Mouse (Mus musculus) layer of hippocampus, postnatal 25 days (tissue): ENCODE results near the gene Zfp955a. TPM values are rescaled to one million over a fixed set of nuclear protein-coding genes. Genes with fewer than 3 reads are reported as not detected.
"Not testable (repeated sequence)": the region's sequence is repeated elsewhere in the genome, so short reads cannot be mapped to it uniquely, and the experiment has no call there.

ENCODE experiments used
- DNase-seq, 2 experiments: peaks; one replicate each; pipeline ENCODE4 v3.0.0; 2022; ENCODE audit warnings: mixed read lengths in 2 of 2, low spot score in 1 of 2; ENCODE audit errors: extremely low spot score in 1 of 2
- total RNA-seq, 2 experiments: library from RNA; stranded (reverse); gene quantifications; 2 replicates each; pipeline ENCODE4 v1.2.3; 2021

Zfp955a gene
- 10 to 100 TPM; 11.3 to 13.1 TPM for total RNA-seq

DNA sequence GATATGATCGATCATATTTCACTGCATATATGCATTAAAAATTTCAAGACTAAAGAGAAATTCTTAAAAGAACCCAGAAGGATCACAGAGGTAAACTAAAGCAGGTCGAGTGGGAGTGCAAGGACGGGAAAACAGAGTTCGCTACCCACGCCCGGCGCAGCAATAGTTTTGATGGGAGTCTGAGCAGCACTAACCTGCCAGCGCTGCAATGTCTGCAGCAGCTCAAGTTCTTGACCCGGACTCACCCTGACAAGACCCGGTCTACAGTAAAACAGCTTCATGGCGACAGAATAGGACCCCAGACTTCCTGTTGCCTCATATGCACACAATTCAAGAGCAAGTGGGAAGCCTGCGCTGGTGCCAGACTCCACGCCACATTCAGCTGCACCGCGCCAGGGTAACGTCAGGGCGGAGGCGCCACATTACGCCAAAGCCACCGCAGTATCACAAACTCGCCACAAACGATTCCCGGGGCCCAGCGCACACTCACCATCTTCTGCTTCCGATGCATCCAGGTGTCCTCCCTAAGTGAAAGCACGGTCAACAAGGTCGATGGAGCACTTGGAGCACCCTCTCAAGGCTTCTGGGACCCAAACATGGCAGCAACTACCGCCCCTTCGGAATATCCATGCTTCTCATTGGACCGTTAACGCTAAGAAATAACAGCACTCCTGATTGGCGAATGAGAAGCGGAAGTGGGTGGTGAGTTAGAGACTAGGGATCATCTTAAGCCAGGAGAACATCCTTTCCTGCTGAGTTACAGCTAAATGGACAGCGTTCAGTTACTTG is at the start of gene Zfp955a:
TSS of gene Zfp955a (minus strand) at position 616 of the 789 bp plus-strand sequence.
- DNase-seq: not testable (repeated sequence)

DNA sequence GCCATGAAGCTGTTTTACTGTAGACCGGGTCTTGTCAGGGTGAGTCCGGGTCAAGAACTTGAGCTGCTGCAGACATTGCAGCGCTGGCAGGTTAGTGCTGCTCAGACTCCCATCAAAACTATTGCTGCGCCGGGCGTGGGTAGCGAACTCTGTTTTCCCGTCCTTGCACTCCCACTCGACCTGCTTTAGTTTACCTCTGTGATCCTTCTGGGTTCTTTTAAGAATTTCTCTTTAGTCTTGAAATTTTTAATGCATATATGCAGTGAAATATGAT is 34.9 kb upstream of the Zfp955a start:
- not testable (repeated sequence) for DNase-seq

DNA sequence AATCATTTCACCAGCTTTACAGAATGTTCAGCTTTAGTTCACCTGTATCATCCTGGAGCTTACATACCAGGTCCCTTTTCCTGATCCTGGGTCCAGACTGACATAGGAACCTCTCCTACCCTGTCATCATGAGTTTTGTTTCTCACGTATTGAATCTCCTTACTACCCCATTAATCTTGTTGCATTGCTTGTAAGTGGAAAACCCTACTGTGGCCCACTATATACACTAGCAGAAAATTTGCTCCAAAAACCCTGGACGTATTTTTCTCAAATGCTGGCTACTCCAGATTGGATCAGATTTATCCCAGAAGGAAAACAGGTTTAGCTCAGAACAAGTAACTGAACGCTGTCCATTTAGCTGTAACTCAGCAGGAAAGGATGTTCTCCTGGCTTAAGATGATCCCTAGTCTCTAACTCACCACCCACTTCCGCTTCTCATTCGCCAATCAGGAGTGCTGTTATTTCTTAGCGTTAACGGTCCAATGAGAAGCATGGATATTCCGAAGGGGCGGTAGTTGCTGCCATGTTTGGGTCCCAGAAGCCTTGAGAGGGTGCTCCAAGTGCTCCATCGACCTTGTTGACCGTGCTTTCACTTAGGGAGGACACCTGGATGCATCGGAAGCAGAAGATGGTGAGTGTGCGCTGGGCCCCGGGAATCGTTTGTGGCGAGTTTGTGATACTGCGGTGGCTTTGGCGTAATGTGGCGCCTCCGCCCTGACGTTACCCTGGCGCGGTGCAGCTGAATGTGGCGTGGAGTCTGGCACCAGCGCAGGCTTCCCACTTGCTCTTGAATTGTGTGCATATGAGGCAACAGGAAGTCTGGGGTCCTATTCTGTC is 34.3 kb upstream of the Zfp955a start, which contains the start of gene Zfp955b:
TSS of gene Zfp955b (plus strand) at position 506 of the 837 bp plus-strand sequence.
- not testable (repeated sequence) for DNase-seq

DNA sequence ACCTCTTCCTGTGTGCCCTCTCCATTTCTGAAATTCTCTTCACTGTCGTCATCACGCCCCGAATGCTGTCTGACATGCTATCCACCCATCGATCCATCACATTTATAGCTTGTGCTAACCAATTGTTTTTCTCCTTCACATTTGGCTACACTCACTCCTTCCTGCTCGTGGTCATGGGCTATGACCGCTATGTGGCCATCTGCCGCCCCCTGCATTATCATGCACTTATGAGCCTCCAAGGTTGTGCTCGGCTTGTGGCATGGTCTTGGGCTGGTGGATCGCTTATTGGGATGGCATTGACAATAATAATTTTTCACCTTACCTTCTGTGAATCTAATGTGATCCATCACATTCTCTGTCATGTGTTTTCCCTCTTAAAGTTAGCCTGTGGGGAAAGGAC is 14.0 kb upstream of the Zfp955a start:
- no peak for DNase-seq

DNA sequence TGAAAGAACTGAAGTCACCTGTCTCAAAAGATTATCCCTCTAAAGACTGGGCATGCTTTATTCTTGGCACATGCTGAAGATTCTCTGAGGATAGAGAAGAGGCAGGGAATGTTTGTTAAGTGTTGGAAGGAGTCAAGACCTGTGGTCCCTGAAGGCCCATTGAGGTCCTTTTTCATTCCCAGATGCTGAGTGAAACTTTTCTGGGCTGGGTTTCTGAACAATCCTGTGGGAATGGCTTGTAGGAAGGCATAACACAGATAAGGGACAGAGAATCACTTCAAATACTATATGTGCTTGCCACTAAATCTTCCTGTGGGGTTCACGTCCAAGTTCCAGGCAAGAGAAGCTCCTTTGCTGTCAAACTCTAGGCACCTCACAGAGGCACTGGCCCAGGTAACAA is 9.4 kb upstream of the Zfp955a start, which contains the start of gene Olfr63:
TSS of gene Olfr63 (plus strand) at position 301 of the 400 bp plus-strand sequence.
- no peak for DNase-seq

DNA sequence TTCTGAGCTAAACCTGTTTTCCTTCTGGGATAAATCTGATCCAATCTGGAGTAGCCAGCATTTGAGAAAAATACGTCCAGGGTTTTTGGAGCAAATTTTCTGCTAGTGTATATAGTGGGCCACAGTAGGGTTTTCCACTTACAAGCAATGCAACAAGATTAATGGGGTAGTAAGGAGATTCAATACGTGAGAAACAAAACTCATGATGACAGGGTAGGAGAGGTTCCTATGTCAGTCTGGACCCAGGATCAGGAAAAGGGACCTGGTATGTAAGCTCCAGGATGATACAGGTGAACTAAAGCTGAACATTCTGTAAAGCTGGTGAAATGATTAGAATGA is 343 bp upstream of the Zfp955a start:
- not testable (repeated sequence) for DNase-seq

DNA sequence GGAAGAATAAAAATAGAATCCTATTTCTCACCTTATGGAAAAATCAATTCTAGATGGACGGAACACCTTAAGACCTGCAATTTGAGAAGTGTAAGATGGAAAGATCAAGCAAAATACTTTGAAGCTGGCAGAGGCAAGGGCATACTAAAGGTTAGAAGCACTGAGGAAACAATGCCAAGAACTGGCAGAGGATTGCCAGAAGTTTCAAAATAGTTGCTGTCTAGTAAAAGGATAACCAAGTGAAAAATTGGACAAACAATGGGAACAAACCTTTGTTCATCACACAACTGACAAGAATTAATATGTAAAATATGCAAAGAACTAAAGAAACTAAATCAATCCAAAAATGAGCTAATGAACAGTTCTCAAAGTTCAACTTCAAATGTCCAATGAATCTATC is 18.3 kb downstream of the Zfp955a start:
- DNase-seq: not testable (repeated sequence)

DNA sequence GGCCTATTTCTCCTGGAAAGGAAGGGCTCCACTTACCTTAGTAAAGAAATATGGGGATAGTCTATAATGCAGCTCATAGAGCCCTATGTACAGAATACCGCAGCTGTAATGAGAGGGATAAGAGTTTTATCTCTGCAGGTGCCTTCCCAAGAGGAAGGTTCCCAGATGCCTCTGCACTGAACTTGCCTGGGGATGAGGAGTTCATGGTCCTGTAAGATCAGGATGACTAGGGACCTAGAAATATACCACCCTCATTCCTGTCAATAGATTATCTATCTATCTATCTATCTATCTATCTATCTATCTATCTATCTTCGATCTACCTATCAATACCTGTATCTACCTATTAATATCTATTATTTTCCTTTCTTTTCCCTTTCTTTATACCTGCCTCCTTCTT is 33.4 kb downstream of the Zfp955a start, which contains the start of gene Olfr1564:
TSS of gene Olfr1564 (minus strand) at position 101 of the 400 bp plus-strand sequence.
- DNase-seq: no peak

DNA sequence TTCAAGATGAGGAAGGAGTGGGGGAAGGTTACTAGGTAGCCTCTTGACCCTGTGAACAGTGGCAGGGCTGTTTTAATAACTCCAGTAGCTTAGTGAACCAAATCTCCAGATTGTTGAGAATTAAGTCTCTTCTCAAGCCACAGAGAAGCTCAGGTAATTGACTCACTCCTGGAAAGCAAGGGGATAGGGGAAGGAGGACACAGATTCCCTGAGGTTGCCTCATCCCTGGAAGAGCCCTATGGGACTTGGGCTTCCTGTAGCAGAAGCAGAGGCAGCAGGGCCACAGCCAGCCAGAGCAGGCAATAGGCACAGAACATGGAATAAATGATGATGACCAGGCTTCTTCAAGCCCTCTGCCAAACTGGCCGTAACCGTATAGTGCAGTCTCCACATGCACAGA is 63.9 kb downstream of the Zfp955a start, which contains the start of gene Olfr239:
TSS of gene Olfr239 (plus strand) at position 301 of the 400 bp plus-strand sequence.
- DNase-seq: not testable (repeated sequence)

Other genes starting within 250 kb of the Zfp955a start
- gene Zfp763, start 221.7 kb downstream of the Zfp955a start, total RNA-seq: 10 to 100 TPM; 19.9 to 22.4 TPM
- gene 4921501E09Rik, start 187.1 kb downstream of the Zfp955a start, total RNA-seq: not detected
- gene Zfp563, start 165.8 kb downstream of the Zfp955a start, total RNA-seq: 10 to 100 TPM; 17.9 to 21.8 TPM
- gene Morc2b, start 115.5 kb downstream of the Zfp955a start, total RNA-seq: 1 to 10 TPM; 2.4 to 3.3 TPM
- gene Olfr55, start 86.7 kb downstream of the Zfp955a start, total RNA-seq: not detected
- gene Olfr239, start 63.8 kb downstream of the Zfp955a start, total RNA-seq: not detected
- gene Olfr1564, start 33.5 kb downstream of the Zfp955a start, total RNA-seq: under 1 TPM; 0.34 to 0.96 TPM
- gene Olfr63, start 9.5 kb upstream of the Zfp955a start, total RNA-seq: not detected
- gene Zfp955b, start 34.4 kb upstream of the Zfp955a start, total RNA-seq: 10 to 100 TPM; 31.3 to 31.6 TPM
- gene Zfp81, start 103.7 kb upstream of the Zfp955a start, total RNA-seq: 10 to 100 TPM; 20.3 to 21.4 TPM
- 10 to 100 TPM in 1 of 2 experiments, 1 to 10 TPM in 1; 9.1 to 16.1 TPM for gene Zfp101, start 139.5 kb upstream of the Zfp955a start, total RNA-seq
- not detected for gene Actl9, start 177.8 kb upstream of the Zfp955a start, total RNA-seq